Mouse (Mus musculus): ENCODE data around the gene Sh3pxd2a. TPM values are rescaled to one million over a fixed set of nuclear protein-coding genes. Genes with fewer than 3 reads are reported as not detected.

Sh3pxd2a gene
- polyA plus RNA-seq, 1 experiment from 2014 or later, result 1.8 TPM

DNA sequence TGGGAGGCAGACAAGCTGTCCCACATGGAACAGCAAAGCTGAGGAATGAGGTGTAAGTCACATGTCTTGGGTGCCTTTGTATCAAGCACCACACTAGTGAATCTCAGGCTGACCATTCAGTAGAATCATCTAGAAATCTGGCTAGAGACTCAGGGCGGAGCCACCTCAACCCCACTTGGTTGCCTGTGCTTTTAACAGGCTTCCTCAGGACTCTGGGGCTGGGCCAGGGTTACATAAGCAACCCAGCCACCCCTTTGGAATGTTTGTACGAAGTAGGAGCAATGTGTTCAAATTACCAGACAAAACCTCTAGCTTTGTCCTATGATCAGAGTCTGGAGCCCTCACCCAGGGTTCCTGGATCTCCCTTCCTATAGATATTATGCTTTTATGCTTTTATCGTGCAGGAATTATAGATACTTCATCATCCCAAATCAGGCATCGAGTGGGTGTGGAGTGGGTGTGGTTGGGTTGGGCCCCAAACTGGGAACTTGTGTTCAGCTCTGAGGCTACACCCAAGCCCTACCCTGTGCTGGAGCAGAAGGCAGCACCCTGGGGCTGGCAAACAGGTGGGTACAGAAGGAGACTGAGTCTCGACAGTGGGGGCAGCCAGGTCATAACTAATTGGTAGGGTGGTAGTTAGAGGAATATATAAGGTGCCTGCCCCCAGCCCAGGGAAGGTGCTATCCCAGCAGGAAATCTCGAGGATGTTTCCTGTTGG lies 118.2 kb downstream of the Sh3pxd2a start:
- Histone ChIP-seq H3K4me1 (peaks cover 48% of the 10 kb centered on the region), H3K36me3 (replicated peaks) (no peaks in the 10 kb centered on the region; the same call in 1 of the 2 replicates), H3K4me3 (no peak overlapping the region), H3K9me3 (no peaks in the 10 kb centered on the region), H3K27ac (no peak overlapping the region), H3K27me3 (ENCODE audit: poor library complexity, severe bottlenecking) (peaks cover 68% of the 10 kb centered on the region)
- WGBS, result 84% methylated on average over 6 of the region's 6 CpGs
- DNase-seq (ENCODE audit: extremely low spot score, low spot score), result no peak

GRCm38 (mm10) chr19:47343422-47343821 lies 120.8 kb downstream of the Sh3pxd2a start:
- DNase-seq (ENCODE audit: extremely low spot score, low spot score), result peak; percentile 48
- Histone ChIP-seq H3K27ac (peak overlapping the region; percentile 35; the same call in 1 of the 2 replicates), H3K9me3 (no peaks in the 10 kb centered on the region), H3K4me1 (peaks cover 60% of the 10 kb centered on the region), H3K27me3 (ENCODE audit: poor library complexity, severe bottlenecking) (peaks cover 92% of the 10 kb centered on the region), H3K36me3 (replicated peaks) (no peaks in the 10 kb centered on the region; the same call in 1 of the 2 replicates), H3K4me3 (peak overlapping the region; percentile 53)
- under 1% methylated on average over 39 of the region's 39 CpGs for WGBS

DNA sequence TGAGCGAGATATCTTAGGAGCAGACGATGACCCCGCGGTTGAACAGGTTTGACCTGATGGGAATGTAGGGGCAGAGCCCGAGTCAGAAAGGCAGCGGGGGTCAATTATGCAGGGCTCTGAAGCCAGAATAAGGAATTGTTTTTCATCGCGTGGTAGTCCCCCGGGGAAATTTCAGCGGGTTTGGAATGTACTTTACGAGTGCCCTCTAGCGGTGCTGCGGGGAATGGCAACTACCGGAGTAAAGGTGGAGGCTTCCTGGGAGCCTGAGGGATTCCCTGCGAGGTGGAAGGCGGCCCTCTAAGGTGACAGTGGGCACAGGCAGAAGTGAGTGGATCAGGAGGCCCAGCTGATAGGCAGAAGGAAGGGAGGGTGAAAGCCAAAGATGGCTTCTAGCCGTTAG lies 125.0 kb downstream of the Sh3pxd2a start:
- no peaks in the 10 kb centered on the region for H3K9me3 ChIP-seq
- H3K4me1 ChIP-seq, result peaks cover 53% of the 10 kb centered on the region
- H3K36me3 ChIP-seq (replicated peaks), result no peaks in the 10 kb centered on the region
- WGBS, result under 1% methylated on average over 17 of the region's 17 CpGs
- peak overlapping the region; percentile 46 for H3K4me3 ChIP-seq
- H3K27me3 ChIP-seq (ENCODE audit: poor library complexity, severe bottlenecking), result peaks cover 60% of the 10 kb centered on the region
- peak overlapping the region; percentile 35; the same call in 1 of the 2 replicates for H3K27ac ChIP-seq
- DNase-seq (ENCODE audit: extremely low spot score, low spot score), result peak; percentile 85

DNA sequence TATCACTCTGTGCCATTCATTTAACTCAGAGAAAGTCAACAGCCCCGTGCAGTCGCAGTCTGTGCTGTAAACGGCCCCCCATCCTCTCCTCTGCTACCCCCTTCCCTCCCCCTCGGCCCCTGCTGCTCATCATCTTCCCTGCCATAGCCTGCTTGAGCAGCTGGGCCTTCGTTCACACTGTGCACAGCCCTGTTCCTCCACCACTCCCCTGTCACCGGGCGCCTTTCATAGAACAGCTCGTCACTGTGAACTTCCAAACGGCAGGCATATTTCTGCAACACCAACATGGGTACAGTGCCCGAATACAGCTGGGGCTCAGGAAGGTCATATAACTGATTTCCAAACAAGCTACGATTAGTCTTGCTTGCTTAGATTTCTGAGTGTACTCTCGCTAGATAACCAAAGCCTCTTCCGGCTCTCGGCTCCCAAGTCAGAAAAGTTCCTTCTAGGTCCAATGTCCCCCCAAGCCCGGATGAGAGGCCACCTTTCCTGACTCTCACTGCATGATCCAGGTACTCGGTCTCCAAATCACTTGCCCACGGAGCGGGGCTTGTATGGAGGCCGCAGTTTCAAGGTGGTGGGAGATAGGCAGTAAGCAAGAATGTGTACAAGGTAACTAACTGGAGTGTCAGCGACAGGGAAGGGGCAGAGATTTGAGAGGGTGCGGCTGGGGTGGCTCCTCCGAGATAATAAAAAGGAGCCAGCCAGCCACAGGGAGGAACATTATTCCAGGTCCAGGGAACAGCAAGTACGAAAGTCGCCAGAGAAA lies 125.6 kb downstream of the Sh3pxd2a start:
- no peak for DNase-seq (ENCODE audit: extremely low spot score, low spot score)
- no peaks in the 10 kb centered on the region for H3K36me3 ChIP-seq (replicated peaks)
- peak overlapping the region; percentile 53 for H3K27ac ChIP-seq
- H3K4me1 ChIP-seq, result peaks cover 48% of the 10 kb centered on the region
- peaks cover 54% of the 10 kb centered on the region for H3K27me3 ChIP-seq (ENCODE audit: poor library complexity, severe bottlenecking)
- 25% methylated on average over 24 of the region's 24 CpGs for WGBS
- H3K9me3 ChIP-seq, result no peaks in the 10 kb centered on the region
- H3K4me3 ChIP-seq, result peak overlapping the region; percentile 46

- DNase-seq (ENCODE audit: extremely low spot score, low spot score), result peak; percentile 92
- peaks cover 46% of the 10 kb centered on the region for H3K4me1 ChIP-seq
- H3K4me3 ChIP-seq, result peak overlapping the region; percentile 46
- H3K27ac ChIP-seq, result peak overlapping the region; percentile 53; the same call in 1 of the 2 replicates
- 29% methylated on average over 12 of the region's 12 CpGs for WGBS
- peaks cover 46% of the 10 kb centered on the region for H3K27me3 ChIP-seq (ENCODE audit: poor library complexity, severe bottlenecking)
- H3K9me3 ChIP-seq, result no peaks in the 10 kb centered on the region
- H3K36me3 ChIP-seq (replicated peaks), result no peaks in the 10 kb centered on the region
These were observed 126.5 kb downstream of the Sh3pxd2a start for GRCm38 (mm10) chr19:47337743-47338142.

GRCm38 (mm10) chr19:47337191-47337590 lies 127.0 kb downstream of the Sh3pxd2a start:
- no peak for DNase-seq (ENCODE audit: extremely low spot score, low spot score)
- 74% methylated on average over 7 of the region's 7 CpGs for WGBS

DNA sequence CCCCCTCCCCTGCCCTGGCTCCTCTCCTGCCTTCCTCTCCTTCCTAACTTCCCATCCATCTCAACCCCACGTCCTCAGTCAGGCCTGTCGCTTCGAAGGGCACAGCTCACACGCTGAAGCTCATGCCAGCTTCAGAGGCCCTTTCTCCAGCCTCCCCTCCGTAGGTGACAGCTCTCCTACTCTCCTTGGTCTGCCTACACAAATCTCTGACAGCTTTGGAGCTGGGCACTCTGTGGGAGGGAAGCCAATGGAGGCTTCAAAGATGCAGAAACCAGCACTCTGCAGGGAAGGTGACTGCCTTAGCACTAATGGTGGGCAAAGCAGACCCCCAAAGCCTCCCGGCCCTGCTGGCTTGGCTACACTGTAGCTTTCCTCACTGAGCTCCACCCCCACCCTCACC lies 128.9 kb downstream of the Sh3pxd2a start:
- Histone ChIP-seq H3K4me1 (peaks cover 55% of the 10 kb centered on the region), H3K36me3 (replicated peaks) (no peaks in the 10 kb centered on the region)

More at GRCm38 (mm10) chr19:47337191-47337590, 127.0 kb downstream of the Sh3pxd2a start:
- no peak overlapping the region for H3K4me3 ChIP-seq
- H3K9me3 ChIP-seq, result no peaks in the 10 kb centered on the region
- H3K27ac ChIP-seq, result no peak overlapping the region
- H3K27me3 ChIP-seq (ENCODE audit: poor library complexity, severe bottlenecking), result peaks cover 41% of the 10 kb centered on the region
- peaks cover 42% of the 10 kb centered on the region for H3K4me1 ChIP-seq
- H3K36me3 ChIP-seq (replicated peaks), result no peaks in the 10 kb centered on the region

GRCm38 (mm10) chr19:47334713-47335112 lies 129.5 kb downstream of the Sh3pxd2a start:
- H3K9me3 ChIP-seq, result no peaks in the 10 kb centered on the region
- H3K36me3 ChIP-seq (replicated peaks), result no peaks in the 10 kb centered on the region
- 80% methylated on average over 17 of the region's 17 CpGs for WGBS
- no peak overlapping the region for H3K4me3 ChIP-seq
- H3K4me1 ChIP-seq, result peaks cover 58% of the 10 kb centered on the region
- peaks cover 16% of the 10 kb centered on the region for H3K27me3 ChIP-seq (ENCODE audit: poor library complexity, severe bottlenecking)
- 0 out of 2 replicates have a peak overlapping the region, but pooled peaks have one; percentile 20 for H3K27ac ChIP-seq
- no peak for DNase-seq (ENCODE audit: extremely low spot score, low spot score)

More for the DNA sequence above, 128.9 kb downstream of the Sh3pxd2a start:
- Histone ChIP-seq H3K9me3 (no peaks in the 10 kb centered on the region), H3K27me3 (ENCODE audit: poor library complexity, severe bottlenecking) (peaks cover 21% of the 10 kb centered on the region), H3K27ac (no peak overlapping the region), H3K4me3 (no peak overlapping the region)
- no peak for DNase-seq (ENCODE audit: extremely low spot score, low spot score)
- 78% methylated on average over 6 of the region's 6 CpGs for WGBS

DNA sequence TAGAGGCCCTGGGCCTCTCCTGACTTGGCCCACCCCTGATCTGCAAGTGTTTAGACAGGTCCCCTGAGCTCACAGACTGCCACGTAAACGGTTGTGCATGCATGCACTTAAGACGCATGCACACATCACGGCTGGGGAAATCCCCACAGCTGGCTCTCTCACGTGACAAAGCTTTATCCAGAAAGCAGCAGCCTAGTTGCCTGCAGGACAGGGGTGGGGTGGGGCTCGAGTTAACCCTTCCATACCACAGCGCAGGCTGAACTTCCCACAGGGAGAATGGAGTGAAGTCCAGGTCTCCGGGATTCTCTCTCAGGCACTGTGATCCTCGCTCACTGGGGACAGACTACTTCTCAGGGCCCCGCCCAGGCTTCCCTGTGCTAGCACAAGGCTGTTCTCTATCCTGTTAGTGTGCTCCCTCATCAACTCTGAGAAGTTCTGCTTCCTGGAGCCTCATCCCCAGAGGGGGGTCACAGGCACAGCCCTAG lies 133.4 kb downstream of the Sh3pxd2a start:
- Histone ChIP-seq H3K27me3 (ENCODE audit: poor library complexity, severe bottlenecking) (no peaks in the 10 kb centered on the region), H3K4me1 (peaks cover 63% of the 10 kb centered on the region), H3K4me3 (no peak overlapping the region), H3K9me3 (no peaks in the 10 kb centered on the region), H3K27ac (peak overlapping the region; percentile 83), H3K36me3 (replicated peaks) (no peaks in the 10 kb centered on the region)
- 19% methylated on average over 10 of the region's 10 CpGs for WGBS
- peak; percentile 65 for DNase-seq (ENCODE audit: extremely low spot score, low spot score)

DNA sequence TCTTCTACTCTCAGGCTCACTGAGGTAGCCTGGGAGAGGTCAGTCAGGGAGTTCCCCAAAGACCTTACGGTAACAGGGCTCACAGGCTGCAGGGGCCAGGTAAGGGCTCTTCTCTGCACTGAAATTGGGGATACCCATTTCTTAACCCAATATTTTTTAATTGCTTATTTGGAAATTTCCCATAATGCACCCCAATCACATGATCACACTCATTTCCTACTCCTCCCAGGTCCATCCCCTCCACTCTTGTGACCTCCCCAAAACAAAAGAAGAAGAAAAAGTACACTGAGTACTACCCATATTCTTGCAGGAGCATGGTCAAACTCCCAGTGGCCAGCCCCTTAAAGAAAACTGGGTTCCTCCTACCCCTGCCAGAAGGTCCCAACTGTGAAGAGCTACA lies 135.1 kb downstream of the Sh3pxd2a start:
- no peaks in the 10 kb centered on the region for H3K9me3 ChIP-seq
- 90% methylated on average over 1 of the region's 1 CpGs for WGBS
- no peaks in the 10 kb centered on the region; the same call in 1 of the 2 replicates for H3K27me3 ChIP-seq (ENCODE audit: poor library complexity, severe bottlenecking)
- peaks cover 55% of the 10 kb centered on the region for H3K4me1 ChIP-seq
- no peak overlapping the region for H3K4me3 ChIP-seq
- DNase-seq (ENCODE audit: extremely low spot score, low spot score), result no peak
- no peaks in the 10 kb centered on the region for H3K36me3 ChIP-seq (replicated peaks)
- peak overlapping the region; percentile 75 for H3K27ac ChIP-seq

GRCm38 (mm10) chr19:47327896-47328882 lies 136.0 kb downstream of the Sh3pxd2a start:
- H3K4me1 ChIP-seq, result peaks cover 58% of the 10 kb centered on the region

GRCm38 (mm10) chr19:47325881-47326280 lies 138.3 kb downstream of the Sh3pxd2a start:
- no peak overlapping the region for H3K27ac ChIP-seq
- H3K4me1 ChIP-seq, result peaks cover 53% of the 10 kb centered on the region
- no peak for DNase-seq (ENCODE audit: extremely low spot score, low spot score)
- no peaks in the 10 kb centered on the region for H3K36me3 ChIP-seq (replicated peaks)
- no peak overlapping the region for H3K4me3 ChIP-seq
- no peaks in the 10 kb centered on the region for H3K9me3 ChIP-seq
- H3K27me3 ChIP-seq (ENCODE audit: poor library complexity, severe bottlenecking), result no peaks in the 10 kb centered on the region; the same call in 1 of the 2 replicates
- 36% methylated on average over 5 of the region's 5 CpGs for WGBS

More at GRCm38 (mm10) chr19:47327896-47328882, 136.0 kb downstream of the Sh3pxd2a start:
- Histone ChIP-seq H3K9me3 (no peaks in the 10 kb centered on the region), H3K4me3 (no peak overlapping the region), H3K27me3 (ENCODE audit: poor library complexity, severe bottlenecking) (no peaks in the 10 kb centered on the region; the same call in 1 of the 2 replicates), H3K27ac (peak overlapping the region; percentile 75), H3K36me3 (replicated peaks) (no peaks in the 10 kb centered on the region)
- DNase-seq (ENCODE audit: extremely low spot score, low spot score), result no peak
- WGBS, result 35% methylated on average over 11 of the region's 11 CpGs

All from forebrain, embryonic 10.5 days (tissue).